Mouse (Mus musculus): ENCODE results near the gene Glb1l3. TPM values are rescaled to one million over a fixed set of nuclear protein-coding genes. Genes with fewer than 3 reads are reported as not detected.
A peak's percentile ranks its signal among the peaks of the same experiment; 100 is the strongest.
"Not testable (repeated sequence)": the region's sequence is repeated elsewhere in the genome, so short reads cannot be mapped to it uniquely, and the experiment has no call there.

The Glb1l3 gene
- total RNA-seq (2021): not detected
- long read RNA-seq, experiment 1: 0 reads
- long read RNA-seq, experiment 2: 0 reads

DNA sequence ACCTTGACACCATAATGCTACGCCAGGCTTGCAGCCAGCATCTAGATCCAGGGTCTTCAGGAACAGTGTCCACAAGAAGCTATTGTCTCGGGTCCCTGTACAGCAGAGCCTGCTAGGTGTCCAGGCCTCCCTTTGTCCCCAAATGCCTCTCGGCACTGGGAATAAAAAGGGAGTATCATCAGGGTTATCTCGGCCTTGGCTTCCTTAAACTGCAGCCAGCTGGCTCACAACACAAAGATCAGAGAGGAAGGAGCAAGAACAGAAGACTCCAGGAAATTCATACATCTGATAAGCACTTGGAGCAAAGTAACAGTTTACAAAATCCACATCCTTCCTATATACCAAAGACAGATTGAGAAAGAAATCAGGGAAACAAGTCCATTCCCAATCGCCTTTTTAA lies at the start of gene Glb1l3:
Gene Glb1l3 (minus strand): TSS at position 140 of the 400 bp plus-strand sequence.
- DNase-seq (ENCODE audit: low spot score): no peak

DNA sequence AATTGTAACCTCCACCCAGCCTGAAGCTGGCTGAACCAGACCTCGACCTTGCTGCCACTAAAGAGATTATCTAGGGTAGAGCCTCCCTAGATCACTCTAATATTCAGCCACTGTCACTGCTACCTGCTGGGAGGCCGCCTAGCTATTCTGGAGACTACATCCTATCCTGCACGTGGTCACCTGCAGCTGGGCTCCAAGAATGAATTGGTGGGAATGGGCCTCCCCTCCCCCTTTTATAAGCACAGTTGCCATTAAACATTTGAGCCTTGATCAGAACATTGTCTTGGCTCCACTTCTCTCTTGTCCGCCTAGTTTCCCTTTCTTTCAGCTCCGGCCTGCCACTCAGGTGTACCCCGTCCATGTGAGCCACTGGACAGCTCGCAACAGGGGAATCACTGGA lies 9.2 kb upstream of the Glb1l3 start:
- DNase-seq (ENCODE audit: low spot score): not testable (repeated sequence)

DNA sequence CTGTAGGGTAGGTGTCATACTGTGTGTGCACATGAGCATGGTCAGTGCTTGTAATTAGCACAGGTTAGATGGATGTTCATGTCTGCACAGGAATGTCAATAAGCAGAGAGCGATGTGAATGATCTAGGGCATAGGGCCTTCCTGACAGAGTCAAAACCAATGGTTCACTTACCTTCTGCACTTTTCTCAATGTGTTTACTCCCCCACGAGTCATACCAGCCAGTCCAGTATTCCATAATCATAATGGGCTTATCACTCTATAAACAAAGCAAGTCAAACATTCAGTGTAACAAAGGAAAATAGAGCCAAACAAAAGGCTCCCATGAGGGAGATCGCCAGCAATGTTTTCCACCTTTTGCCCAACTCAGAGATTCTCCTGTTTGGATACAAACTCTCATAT lies 29.6 kb downstream of the Glb1l3 start:
- no peak for DNase-seq (ENCODE audit: low spot score)

DNA sequence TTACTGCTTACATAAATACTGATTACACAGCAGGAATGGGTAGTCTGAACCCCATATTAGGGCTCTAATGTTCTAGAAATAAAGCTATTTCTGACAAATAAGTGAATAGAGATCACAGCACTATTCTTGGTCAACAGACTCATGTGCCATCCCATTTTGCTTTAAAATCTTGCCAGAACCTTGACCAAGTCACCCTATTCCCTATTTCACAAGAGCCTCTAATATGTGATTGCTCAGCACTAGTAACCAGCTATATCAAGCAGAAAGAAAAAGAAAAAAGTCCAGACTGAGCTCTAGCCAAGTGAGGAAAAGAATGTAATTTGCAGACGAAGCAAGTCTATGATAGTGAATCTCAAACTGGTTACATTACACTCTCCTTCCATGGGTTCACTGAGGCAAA lies 40.7 kb downstream of the Glb1l3 start:
- DNase-seq (ENCODE audit: low spot score): no peak

DNA sequence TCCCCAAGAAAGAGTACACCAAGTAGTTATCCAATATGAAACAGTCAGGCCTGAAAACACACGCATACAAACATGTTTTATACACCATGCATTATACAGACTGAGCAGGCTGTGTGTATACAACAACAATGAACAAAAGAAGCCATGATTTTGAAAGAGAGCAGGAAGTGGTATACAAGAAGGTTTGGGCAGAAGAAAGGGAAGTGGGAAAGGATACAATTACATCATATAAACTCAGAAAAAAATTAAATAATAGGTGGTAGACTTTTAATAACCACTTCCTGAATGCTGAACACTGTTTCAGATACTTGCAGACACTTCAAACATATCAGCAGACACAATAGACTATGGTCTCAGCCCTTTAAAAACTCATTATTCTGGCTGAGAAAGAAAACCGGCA lies 52.0 kb downstream of the Glb1l3 start:
- DNase-seq (ENCODE audit: low spot score): no peak

DNA sequence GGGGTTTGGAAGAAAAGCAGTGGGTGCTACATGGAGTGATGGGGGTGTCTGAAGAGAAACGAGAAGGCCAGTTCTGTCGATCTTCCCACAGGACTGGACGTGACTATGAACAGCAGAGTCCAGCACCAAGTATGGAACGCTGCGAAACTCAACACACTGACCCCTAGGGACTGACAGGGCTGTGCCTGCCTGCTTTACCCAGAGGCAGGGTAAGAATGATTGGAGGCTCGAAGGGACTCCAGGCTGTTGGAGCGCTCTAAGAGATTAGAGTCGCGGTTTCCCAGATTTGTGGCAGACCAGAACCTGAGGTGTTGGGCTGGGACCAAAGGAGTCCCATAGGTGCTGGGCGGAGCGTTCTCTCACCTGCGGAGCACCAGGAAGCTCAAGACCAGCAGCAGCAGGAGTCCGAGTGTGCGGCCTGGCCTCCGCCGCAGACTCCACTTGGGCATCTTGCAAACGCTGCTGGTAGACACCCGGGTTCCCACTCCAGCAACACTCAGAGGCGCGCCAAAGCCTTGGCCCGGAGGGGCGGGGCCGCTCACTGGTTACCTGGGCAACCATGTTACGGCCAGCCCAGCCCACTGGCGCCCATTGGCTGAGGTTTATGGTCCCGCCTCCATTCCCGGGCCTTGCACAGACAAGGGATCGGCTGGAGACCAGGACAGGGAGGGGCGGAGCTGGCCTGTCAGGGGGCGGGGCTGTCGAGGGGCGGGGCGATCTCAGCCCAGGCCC lies 54.6 kb downstream of the Glb1l3 start, which contains the start of gene Glb1l2:
Gene Glb1l2 (minus strand): TSS at position 534 of the 732 bp plus-strand sequence.
- DNase-seq (ENCODE audit: low spot score): peak; percentile 92

DNA sequence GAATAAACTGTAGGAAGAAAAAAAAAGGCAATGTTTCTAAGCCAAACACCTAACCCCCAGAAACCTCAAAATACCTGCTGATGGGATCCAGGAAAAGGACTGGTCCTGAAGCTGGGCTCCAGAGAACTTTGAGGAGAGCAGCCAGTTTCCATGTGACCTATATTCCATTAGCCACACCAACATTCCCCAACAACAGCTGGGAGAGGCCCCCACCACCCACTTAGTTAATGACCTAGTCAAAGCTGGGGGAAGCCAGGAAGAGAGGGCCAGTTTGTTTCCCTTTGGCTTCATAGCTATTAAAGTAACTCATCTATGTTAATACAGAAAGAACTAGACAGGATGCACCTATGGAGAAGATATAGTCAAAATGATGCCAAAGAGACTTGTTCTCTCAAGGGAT lies 56.4 kb downstream of the Glb1l3 start:
- DNase-seq (ENCODE audit: low spot score): no peak

DNA sequence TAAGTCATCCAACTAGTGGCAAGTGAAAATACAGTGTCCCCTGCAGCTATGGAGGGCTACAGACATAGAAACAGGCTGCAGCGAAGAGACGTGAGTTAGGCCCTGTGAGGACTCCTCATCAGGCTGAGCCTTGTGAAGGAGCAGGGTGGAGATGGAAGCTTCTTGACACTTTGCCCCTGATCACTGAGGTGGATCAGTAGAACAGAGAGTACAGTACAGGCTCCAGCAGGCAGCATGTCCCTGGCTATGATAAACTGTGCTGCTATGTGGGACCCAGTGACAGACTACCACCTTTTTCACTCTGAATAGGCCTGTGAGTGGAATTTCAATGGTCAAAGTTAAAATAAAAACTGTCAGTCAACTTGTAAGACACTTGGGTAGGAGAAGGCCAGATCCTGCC lies 60.3 kb downstream of the Glb1l3 start:
- no peak for DNase-seq (ENCODE audit: low spot score)

DNA sequence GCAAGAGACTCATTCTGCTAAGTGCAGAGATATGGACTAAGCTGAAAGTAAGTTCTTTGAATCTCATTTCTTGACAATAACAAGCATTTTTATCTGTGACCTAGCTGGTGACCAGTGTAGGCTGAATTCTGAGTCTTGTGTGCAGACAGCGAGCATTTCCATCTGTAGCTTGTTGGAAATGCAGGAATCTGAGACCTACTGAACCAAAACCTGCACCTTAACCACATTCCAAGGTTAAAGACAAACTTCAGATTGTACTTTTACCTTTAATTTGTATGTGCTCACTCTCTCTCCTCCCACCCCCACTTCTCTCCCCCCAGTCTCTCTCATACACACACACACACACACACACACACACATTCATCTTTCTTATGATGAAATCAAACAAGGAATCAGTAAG lies 62.0 kb downstream of the Glb1l3 start:
- no peak for DNase-seq (ENCODE audit: low spot score)

DNA sequence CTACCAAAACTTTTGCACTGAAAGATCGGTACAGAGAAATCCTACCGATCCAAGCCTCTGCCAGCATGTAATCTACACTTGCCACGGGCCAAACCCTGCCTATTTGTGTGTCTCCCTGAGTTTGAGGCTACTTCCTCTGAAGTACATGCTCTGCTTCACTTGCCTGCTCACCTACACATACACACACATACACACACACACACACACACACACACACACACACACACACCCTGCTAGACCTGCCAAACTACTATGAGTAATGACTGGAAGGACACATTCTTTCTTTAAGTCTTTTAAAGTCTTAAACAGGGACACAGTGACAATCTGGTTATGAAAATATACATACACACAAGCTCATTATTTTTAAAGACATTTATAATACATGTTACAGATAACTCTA lies 62.5 kb downstream of the Glb1l3 start:
- no peak for DNase-seq (ENCODE audit: low spot score)

DNA sequence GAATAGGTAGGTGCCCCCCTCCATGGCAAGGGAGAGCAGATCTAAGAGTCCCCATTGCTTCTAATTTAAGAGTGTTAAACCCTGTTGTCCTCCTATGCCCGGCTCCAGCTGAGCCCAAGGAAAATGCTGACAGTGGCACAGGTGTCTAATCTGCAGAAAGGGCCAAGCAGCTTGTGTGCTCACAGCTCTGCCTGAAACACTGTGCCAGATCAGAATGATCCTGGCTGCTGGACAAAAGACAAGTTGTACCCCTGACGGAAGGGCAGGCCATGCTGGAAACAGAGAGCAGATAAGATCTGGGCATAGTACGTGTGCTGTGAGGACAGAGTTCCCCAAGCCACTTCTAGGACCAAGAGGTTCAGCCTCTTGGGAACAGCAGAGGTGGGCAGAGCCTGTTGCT lies 67.9 kb downstream of the Glb1l3 start:
- DNase-seq (ENCODE audit: low spot score): peak; percentile 79

DNA sequence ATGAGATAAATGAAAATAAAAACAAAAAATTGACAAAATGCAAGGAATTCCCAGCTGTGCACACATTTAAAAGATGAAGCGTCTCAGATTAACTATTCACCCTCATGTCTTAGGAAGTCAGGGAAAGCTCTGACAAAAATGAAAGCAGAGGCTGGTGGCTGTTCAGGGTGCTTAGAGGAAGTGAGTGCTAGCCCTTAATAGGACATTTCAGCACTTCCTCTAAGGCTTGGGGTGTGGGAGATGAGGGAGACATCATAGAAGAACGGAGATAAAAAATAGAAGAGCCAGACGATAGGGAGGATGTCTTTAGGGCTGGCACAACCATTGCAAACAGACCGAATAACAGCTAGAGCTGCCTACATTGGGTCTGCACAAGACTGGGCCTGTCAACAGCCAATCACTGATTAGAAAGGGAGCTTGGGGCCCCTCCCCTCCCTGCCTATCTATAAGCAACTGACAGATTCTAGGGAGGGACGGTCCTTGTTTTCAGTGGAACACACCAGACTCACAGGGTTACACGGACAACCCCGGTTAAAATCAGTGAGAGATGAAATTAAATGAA lies 77.2 kb downstream of the Glb1l3 start:
- DNase-seq (ENCODE audit: low spot score): no peak

DNA sequence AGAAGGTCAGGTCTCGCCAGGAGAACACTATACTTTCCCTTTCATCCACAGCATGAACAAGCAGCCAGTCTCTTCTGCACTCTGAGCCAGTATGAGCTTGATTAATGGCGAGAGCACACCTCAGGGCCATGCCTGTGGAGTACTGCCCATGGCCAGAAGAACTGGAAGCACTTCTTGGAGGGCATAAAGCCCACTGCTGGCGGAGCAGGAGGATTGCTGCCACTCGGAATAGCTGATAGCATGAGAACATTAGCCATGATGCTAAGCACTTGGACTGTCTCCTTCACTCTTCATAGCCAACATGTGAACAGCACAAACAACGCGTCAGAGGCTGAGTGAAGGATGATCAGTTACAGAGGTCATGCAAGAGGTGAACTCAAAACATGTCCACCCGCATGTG lies 82.3 kb downstream of the Glb1l3 start:
- peak; percentile 73 for DNase-seq (ENCODE audit: low spot score)

DNA sequence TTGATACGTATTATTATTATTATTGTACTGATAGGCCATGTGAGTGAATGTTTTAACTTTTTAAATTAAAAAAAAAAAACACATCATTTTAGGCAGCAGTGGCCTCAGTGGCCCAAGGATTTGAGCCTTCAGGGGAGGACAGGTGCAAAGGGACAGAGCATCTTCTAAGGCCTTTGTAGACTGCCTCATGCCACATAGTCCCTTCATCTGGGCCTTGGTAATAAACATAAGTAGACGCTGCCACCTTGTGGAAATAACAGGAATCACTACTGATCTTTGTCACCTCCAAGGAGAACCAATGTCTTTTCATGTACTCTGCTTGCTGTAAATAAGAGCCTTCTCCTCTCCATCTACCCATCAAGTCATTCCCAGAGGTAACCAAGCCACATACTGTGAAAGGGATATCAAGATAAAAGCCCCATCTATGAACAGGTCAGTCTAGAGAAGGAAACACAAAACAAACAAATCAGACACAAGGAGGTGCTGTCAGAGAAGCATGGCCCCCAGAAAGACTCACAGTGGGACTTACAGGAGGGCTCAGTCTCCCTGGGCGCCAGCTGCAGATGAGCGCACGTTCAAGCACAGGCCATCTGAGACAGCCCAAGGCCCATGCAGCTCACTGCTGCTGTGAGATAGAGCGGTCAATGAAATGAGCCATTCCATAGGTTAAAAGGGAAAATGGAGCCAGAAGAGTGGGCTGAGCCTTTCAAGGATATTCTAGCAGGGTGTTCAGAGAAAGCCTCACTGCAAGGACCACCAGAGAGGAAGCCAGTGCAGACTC lies 84.4 kb downstream of the Glb1l3 start:
- peak; percentile 62 for DNase-seq (ENCODE audit: low spot score)

DNA sequence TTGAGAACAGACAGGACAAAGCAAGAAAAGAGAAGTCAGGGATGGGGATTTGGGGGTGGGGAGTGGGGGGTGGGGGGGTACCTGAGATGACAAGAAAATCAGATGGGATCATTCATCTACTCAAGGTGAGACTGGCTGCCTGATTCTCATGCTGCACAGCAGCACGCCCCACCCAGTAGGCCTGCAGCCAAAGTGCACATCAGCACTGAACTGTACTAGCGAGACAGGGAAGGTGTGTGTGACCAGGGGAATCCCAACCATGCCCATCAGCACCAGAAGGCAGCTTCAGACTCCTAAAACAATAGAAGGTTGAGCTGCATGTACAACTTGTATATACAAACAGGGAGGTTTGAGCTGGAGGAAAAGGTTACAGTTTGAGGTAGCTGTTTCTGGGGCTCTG lies 85.0 kb downstream of the Glb1l3 start:
- DNase-seq (ENCODE audit: low spot score): no peak

DNA sequence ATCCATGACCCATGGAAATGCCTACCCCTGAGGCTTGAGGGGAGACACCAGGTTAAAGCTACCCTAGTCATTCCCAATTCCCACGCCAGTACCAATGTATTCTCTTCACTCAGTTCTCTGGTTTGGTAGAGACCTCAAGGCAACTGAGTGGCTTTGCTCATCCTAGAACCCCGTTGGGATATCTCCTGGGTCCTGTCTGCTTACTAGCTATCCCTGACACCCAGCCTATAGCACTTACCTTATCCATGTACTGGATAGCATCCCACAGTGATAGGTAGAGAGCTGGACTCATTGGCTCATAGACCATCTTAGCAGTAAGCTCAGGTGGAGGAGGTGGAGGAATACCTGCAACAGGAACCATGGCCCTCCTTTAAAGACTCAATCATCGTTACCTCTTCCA lies 92.5 kb downstream of the Glb1l3 start:
- DNase-seq (ENCODE audit: low spot score): no peak

Other genes with a start within 250 kb of the Glb1l3 start
- 1 to 10 TPM in 1 of 2 experiments, under 1 TPM in 1; 0.09 to 1.3 TPM for gene B3gat1, start 127.2 kb downstream of the Glb1l3 start, total RNA-seq (2021)
- 1 to 10 TPM; 3.1 to 4.6 TPM for gene Glb1l2, start 54.4 kb downstream of the Glb1l3 start, total RNA-seq (2021)
- not detected for gene Gm1110, start 62.2 kb upstream of the Glb1l3 start, total RNA-seq (2021)
- gene Acad8, start 138.7 kb upstream of the Glb1l3 start, total RNA-seq (2021): 10 to 100 TPM; 28.6 to 29.5 TPM
- gene Thyn1, start 138.8 kb upstream of the Glb1l3 start, total RNA-seq (2021): 10 to 100 TPM; 21.1 to 21.9 TPM
- 10 to 100 TPM; 22.9 to 25.4 TPM for gene Vps26b, start 169.2 kb upstream of the Glb1l3 start, total RNA-seq (2021)
- gene Ncapd3, start 169.3 kb upstream of the Glb1l3 start, total RNA-seq (2021): 1 to 10 TPM; 5.7 to 5.8 TPM

All from gastrocnemius, adult 18-20 months (tissue).